Mouse (Mus musculus) kidney, postnatal 14 days (tissue): Measurements from ENCODE around the gene Marco.

Source experiments
- DNase-seq: peaks from one replicate; pipeline ENCODE4 v3.0.0; 2022; ENCODE audit warnings: mixed read lengths

Marco gene

DNA sequence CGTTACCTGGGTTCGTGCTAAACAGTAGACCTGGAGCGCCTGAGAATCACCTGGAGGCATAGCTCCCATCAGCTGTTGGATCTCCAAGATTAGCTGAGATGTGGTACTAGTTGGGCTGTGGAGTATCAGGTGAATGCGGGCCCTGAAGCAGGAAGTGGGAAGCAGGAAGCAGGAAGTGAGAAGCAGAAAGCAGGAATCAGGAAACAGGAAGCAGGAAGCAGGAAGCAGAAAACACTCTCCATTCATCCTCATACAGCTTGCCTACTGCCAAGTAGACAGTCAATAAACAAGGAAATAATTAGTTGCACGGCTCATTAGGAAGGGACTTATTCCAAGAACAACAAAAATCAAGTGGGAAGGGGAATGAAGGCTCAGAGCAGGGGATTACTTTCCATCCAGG, 69.2 kb downstream of the Marco start:
- no peak for DNase-seq

DNA sequence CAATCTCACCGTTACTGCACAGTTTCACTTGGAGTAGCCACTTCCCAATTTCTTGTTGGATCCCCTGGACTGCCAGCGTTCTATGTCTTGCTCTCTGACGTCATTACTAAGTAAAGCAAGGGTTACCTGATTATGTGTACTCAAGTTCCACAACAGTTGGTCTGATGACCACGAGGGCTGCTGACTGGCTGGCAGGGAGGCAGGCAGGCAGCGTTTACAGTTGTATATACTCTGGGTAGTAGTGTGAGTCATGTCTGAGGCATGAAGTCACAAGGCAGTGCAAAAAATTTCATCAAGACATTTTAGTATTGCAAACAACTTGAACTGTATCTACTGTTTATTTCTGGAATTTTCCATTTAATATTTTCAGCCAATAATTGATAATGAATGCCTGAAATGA, 74.7 kb downstream of the Marco start:
- DNase-seq: no peak

DNA sequence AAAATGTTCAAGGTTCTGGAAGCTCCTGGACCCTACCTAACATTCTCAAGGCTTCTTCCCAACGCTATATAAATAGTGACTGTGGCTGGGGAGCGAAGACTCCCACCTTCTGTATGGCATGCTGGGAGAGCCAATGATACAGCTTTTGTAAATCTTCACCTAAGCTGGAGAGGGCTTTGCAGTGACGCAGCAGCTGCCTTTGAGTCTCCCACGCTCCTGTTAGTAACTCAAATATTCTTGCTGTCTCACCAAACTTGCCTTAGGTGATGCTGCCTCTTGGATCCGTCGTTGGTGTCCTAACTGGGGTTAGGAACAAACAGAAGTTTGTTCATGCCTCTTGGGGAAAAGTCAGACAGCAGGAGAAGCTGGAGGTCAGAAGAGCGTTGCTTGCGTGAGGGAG, 79.2 kb downstream of the Marco start:
- no peak for DNase-seq
